Mouse (Mus musculus): ENCODE results near the gene Glg1.

DNA sequence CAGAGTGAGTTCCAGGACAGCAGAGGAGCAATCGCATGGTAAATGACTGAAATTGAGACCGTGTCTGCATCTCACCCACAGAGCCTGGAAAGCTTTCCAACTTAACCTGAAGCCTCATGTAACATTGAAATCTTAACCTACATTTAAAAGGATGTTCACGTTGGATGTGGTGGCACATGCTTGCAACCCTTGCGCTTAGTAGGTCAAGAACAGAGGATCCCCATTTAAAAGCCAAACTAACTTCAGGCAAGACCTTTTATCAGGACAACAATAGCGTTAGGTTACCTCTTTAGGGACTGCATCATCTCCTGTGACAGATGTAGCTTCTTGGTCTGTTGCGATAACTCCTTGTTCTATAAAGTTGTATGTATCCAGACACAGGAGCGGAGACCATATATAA, 31.6 kb upstream of the Glg1 start:
- TF ChIP-seq GATA1 (IDR thresholded peaks at IDR 0.05; ENCODE audit: borderline replicate concordance, low read length) (no peak), FLI1 (IDR thresholded peaks at IDR 0.05; ENCODE audit: low read length) (no peak)

Measured in megakaryocyte, embryonic 14.5 days (primary cell).